Mouse (Mus musculus): ENCODE measurements around the gene Gm7102.
"Not testable (repeated sequence)": the region's sequence is repeated elsewhere in the genome, so short reads cannot be mapped to it uniquely, and the experiment has no call there.

Gm7102 gene

GRCm38 (mm10) chr19:61175756-61176324 lies at the start of gene Gm7102:
Gene Gm7102 (minus strand): TSS chr19:61176309.
- DNase-seq = no peak

- DNase-seq = peak in 1 of 2 experiments; percentile 16
Measured at GRCm38 (mm10) chr19:61224678-61225525, 48.8 kb upstream of the Gm7102 start.

GRCm38 (mm10) chr19:61223706-61224328 lies 47.7 kb upstream of the Gm7102 start:
- no peak for DNase-seq

GRCm38 (mm10) chr19:61207506-61207905 lies 31.4 kb upstream of the Gm7102 start:
- not testable (repeated sequence) for DNase-seq

GRCm38 (mm10) chr19:61199836-61200235 lies 23.7 kb upstream of the Gm7102 start:
- DNase-seq = peak in 1 of 2 experiments; percentile 20

GRCm38 (mm10) chr19:61199316-61199715 lies 23.2 kb upstream of the Gm7102 start:
- peak; percentile 69 to 81 for DNase-seq

GRCm38 (mm10) chr19:61183590-61183989 lies 7.5 kb upstream of the Gm7102 start, which contains the start of gene Gm6020:
Gene Gm6020 (plus strand): TSS chr19:61183890.
- not testable (repeated sequence) for DNase-seq

- DNase-seq = no peak
Measured at GRCm38 (mm10) chr19:61151701-61152420, 24.2 kb downstream of the Gm7102 start.

GRCm38 (mm10) chr19:61151372-61151700 lies 24.8 kb downstream of the Gm7102 start:
- no peak for DNase-seq

- DNase-seq = no peak
Measured at GRCm38 (mm10) chr19:61141299-61141698, 34.8 kb downstream of the Gm7102 start.

GRCm38 (mm10) chr19:61140342-61141206 lies 35.5 kb downstream of the Gm7102 start, which contains the start of gene Zfp950:
Gene Zfp950 (minus strand): TSS chr19:61140840.
- DNase-seq = peak; percentile 74 to 85

- DNase-seq = no peak
Measured at GRCm38 (mm10) chr19:61138655-61139054, 37.5 kb downstream of the Gm7102 start.

GRCm38 (mm10) chr19:61131096-61131495 lies 45.0 kb downstream of the Gm7102 start:
- no peak for DNase-seq

All from thymus, adult 18-20 months (tissue).